Mouse (Mus musculus): ENCODE results near the gene Npas3.
A peak's percentile ranks its signal among the peaks of the same experiment; 100 is the strongest.

Npas3 gene

GRCm38 (mm10) chr12:53295747-53296146 lies 47.3 kb downstream of the Npas3 start:
- DNase-seq (ENCODE audit: low spot score) = no peak

- no peak for DNase-seq (ENCODE audit: low spot score)
Observed at GRCm38 (mm10) chr12:53297946-53298840, 49.7 kb downstream of the Npas3 start.

GRCm38 (mm10) chr12:53300964-53301363 lies 52.5 kb downstream of the Npas3 start:
- DNase-seq (ENCODE audit: low spot score) = peak; percentile 38

GRCm38 (mm10) chr12:53302129-53302528 lies 53.7 kb downstream of the Npas3 start:
- DNase-seq (ENCODE audit: low spot score) = no peak

- DNase-seq (ENCODE audit: low spot score) = no peak
Observed at GRCm38 (mm10) chr12:53316715-53317114, 68.2 kb downstream of the Npas3 start.

GRCm38 (mm10) chr12:53317801-53318200 lies 69.3 kb downstream of the Npas3 start:
- DNase-seq (ENCODE audit: low spot score) = no peak

GRCm38 (mm10) chr12:53320526-53320925 lies 72.0 kb downstream of the Npas3 start:
- peak; percentile 21 for DNase-seq (ENCODE audit: low spot score)

- no peak for DNase-seq (ENCODE audit: low spot score)
Observed at GRCm38 (mm10) chr12:53321018-53321417, 72.5 kb downstream of the Npas3 start.

- no peak for DNase-seq (ENCODE audit: low spot score)
Observed at GRCm38 (mm10) chr12:53321944-53322343, 73.5 kb downstream of the Npas3 start.

- DNase-seq (ENCODE audit: low spot score) = no peak
Observed at GRCm38 (mm10) chr12:53327653-53328188, 79.2 kb downstream of the Npas3 start.

- DNase-seq (ENCODE audit: low spot score) = no peak
Observed at GRCm38 (mm10) chr12:53328257-53328736, 79.8 kb downstream of the Npas3 start.

- no peak for DNase-seq (ENCODE audit: low spot score)
Observed at GRCm38 (mm10) chr12:53330141-53330540, 81.7 kb downstream of the Npas3 start.

- DNase-seq (ENCODE audit: low spot score) = no peak
Observed at GRCm38 (mm10) chr12:53331391-53331790, 82.9 kb downstream of the Npas3 start.

- DNase-seq (ENCODE audit: low spot score) = no peak
Observed at GRCm38 (mm10) chr12:53331800-53332199, 83.3 kb downstream of the Npas3 start.

GRCm38 (mm10) chr12:53333251-53333650 lies 84.8 kb downstream of the Npas3 start:
- no peak for DNase-seq (ENCODE audit: low spot score)

GRCm38 (mm10) chr12:53338349-53338948 lies 90.0 kb downstream of the Npas3 start:
- no peak for DNase-seq (ENCODE audit: low spot score)

- DNase-seq (ENCODE audit: low spot score) = no peak
Observed at GRCm38 (mm10) chr12:53342741-53343140, 94.3 kb downstream of the Npas3 start.

GRCm38 (mm10) chr12:53351860-53352259 lies 103.4 kb downstream of the Npas3 start:
- no peak for DNase-seq (ENCODE audit: low spot score)

GRCm38 (mm10) chr12:53365751-53366150 lies 117.3 kb downstream of the Npas3 start:
- DNase-seq (ENCODE audit: low spot score) = no peak

- no peak for DNase-seq (ENCODE audit: low spot score)
Observed at GRCm38 (mm10) chr12:53384851-53385250, 136.4 kb downstream of the Npas3 start.

GRCm38 (mm10) chr12:53405856-53406255 lies 157.4 kb downstream of the Npas3 start:
- DNase-seq (ENCODE audit: low spot score) = peak; percentile 67

GRCm38 (mm10) chr12:53407776-53408175 lies 159.3 kb downstream of the Npas3 start:
- DNase-seq (ENCODE audit: low spot score) = no peak

- DNase-seq (ENCODE audit: low spot score) = no peak
Observed at GRCm38 (mm10) chr12:53409711-53410110, 161.2 kb downstream of the Npas3 start.

Data from adipocyte (in vitro differentiated cells).